Mouse (Mus musculus) spleen, adult 2 months (tissue): ENCODE data around the gene Hist1h4h.

ENCODE experiments used
- CTCF ChIP-seq: fragments of 200-500 bp; IDR thresholded peaks from 2 replicates; pipeline ENCODE4 v1.5.1; 2011; ENCODE audit warnings: mild to moderate bottlenecking, inconsistent platforms; ENCODE audit not compliant: insufficient read depth, insufficient read length, insufficient replicate concordance; ENCODE audit errors: extremely low read depth
- POLR2A ChIP-seq: fragments of 200-500 bp; IDR thresholded peaks from 2 replicates; pipeline ENCODE4 v1.6.1; 2011; ENCODE audit warnings: low read depth, low read length, inconsistent platforms

- TF ChIP-seq CTCF: no peak
- no peak for TF ChIP-seq POLR2A
These were observed 13.8 kb upstream of the Hist1h4h start for GRCm38 (mm10) chr13:23516822-23517602.
